Mouse (Mus musculus): ENCODE measurements around the gene Fzd5.

- TF ChIP-seq POLR2A (IDR thresholded peaks at IDR 0.05; ENCODE audit: low read depth, low read length) (no peak), CTCF (IDR thresholded peaks at IDR 0.05; ENCODE audit: borderline replicate concordance, insufficient read depth, low read length) (no peak)
These were observed 41.9 kb upstream of the Fzd5 start for GRCm38 (mm10) chr1:64779415-64779814.
